Mouse (Mus musculus): Measurements from ENCODE around the gene Dcaf7.

DNA sequence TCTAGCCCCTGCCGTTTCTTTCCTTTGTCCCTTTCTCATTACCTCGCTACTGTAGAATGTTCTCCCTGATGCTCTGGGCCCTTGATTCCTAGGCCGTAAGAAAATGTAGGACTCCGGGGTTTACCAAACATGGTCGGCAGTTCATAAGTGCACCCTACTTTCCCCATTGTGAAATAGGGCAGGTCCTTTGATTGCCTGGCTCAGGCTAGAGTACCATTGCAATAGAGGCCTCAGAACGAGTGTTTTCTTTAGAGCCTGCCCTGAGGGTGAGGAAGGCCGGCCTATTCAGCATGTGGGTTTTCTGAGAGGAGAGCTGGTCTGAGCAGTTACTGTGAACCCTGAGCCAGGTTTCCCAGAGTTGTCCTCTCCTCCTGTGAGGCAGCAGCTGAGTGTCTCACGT is 21.3 kb downstream of the Dcaf7 start:
- TF ChIP-seq CTCF (IDR thresholded peaks at IDR 0.05; ENCODE audit: borderline replicate concordance, insufficient read depth, low read depth, low read length) (no peak), POLR2A (IDR thresholded peaks at IDR 0.05; ENCODE audit: borderline replicate concordance, insufficient read depth, low read length) (no peak)
